Mouse (Mus musculus) kidney, adult 9 months (tissue): Measurements from ENCODE around the gene Clock.
A peak's percentile ranks its signal among the peaks of the same experiment; 100 is the strongest.

Experiments used
- DNase-seq: peaks from one replicate; pipeline ENCODE4 v3.0.0; 2022

Gene Clock

GRCm38 (mm10) chr5:76250948-76251347, 53.6 kb downstream of the Clock start:
- DNase-seq: no peak

DNA sequence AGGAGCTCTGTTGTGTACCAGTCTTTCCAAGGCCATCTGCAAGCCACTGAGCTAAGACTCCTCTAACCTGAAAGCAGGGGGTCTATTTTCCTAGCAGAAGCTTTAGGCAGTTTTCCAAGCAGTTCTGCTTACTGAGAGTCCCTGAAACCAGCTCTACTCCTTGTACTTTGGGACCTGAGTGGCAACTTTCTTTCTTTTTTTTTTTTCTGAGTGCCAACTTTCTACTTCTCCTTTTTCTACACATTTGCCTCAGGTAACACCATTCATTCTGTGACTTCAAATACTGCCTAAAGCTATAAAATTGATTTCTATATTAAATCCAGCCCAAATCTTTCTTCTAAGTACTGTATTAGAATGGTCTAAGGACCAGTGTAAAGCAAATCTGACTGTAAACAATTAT, 58.1 kb downstream of the Clock start:
- no peak for DNase-seq

GRCm38 (mm10) chr5:76245419-76245818, 59.2 kb downstream of the Clock start:
- no peak for DNase-seq

DNA sequence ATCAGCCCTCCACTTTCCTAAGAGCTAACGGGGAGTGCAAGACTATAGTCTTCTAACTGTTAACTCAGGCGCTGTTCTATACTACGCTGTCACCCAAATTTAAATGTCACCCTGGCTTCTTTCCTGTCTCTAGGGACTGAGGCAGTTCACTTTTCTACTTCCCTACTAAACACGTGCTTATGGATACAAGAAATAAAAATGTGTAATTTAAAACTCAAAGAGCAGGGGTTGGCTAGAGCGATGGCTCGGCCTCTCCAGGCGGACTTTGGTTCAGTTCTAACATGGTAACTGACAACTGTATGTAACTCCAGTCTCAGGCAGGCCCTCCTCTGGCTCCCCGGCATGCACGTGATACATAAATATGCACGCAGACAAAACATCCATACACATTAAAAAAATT, 60.2 kb downstream of the Clock start:
- DNase-seq: no peak

GRCm38 (mm10) chr5:76243929-76244328, 60.7 kb downstream of the Clock start:
- DNase-seq: no peak

GRCm38 (mm10) chr5:76243274-76243673, 61.3 kb downstream of the Clock start:
- no peak for DNase-seq

DNA sequence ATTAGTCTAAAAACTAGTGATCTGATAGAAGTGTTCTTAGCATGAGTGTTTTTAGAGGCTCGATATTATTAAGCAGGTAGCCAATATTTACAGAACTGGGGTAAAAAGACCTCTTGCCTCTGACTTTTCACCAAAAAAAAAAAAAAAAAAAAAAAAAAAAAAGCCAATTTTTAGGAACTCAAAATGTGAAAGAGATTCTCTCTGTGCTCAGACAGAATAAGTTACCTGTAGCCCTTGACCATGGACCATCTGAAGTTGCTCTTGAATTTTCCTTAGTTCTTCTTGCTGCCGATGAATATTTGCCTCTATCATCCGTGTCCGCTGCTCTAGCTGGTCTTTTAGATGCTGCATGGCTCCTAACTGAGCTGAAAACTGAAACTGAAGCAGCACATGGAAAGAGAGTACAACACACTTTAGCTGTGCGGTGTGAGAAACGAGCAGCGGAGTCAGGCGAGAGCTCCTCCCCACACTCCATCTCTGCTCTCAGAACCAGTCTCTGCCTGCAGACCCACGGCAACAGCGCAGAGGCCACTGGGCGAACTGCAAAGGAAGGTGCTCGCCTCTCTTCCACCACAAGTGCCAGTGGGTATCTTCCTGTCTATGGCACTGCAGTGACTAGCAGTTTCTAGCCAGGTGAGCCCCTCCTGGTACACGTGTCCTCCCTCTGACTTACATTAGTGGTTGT, 73.3 kb downstream of the Clock start:
- no peak for DNase-seq

DNA sequence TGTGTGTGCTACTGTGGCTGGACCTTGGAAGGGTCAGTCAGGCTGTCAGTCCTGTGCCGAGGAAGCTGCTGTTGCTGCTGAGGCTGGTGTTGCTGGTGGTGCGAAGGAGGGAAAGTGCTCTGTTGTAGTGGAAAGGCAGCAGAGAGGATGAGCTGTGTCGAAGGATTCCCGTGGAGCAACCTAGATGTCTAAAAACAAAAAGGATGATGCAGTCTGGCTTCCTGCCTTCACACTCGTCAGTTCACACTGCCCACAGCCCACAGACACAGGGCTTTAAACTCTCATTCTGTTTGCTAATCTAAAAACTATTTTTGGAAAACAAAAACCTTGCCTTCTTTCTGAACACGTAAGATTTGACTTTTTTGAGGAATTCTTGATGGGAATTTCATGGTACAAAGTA, 87.9 kb downstream of the Clock start:
- no peak for DNase-seq

DNA sequence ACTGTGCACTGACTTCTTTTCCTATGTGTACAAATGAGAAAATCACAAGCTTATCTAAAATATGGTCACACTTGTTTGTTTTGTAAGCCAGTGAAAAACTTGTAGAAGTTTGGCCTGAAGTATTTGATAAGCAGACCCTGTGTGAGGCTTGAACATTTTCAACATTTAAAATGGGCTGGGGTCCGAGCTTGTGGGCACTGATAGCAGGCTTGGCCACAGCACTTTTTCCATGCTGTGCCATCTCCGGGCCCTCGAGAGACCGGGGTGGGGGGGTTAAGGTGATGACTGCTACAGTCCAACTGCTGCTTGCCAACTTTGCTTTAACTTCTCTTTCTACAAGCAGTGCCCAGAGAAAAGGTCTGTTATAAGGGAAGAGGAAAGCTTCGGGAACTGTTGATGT, 96.5 kb downstream of the Clock start:
- DNase-seq: no peak

- no peak for DNase-seq
Measured at GRCm38 (mm10) chr5:76205886-76206285, 98.7 kb downstream of the Clock start.

GRCm38 (mm10) chr5:76203171-76203570, 101.4 kb downstream of the Clock start:
- no peak for DNase-seq

- no peak for DNase-seq
Measured at GRCm38 (mm10) chr5:76199346-76199745, 105.2 kb downstream of the Clock start.

GRCm38 (mm10) chr5:76194377-76194945, 110.1 kb downstream of the Clock start:
- DNase-seq: no peak

DNA sequence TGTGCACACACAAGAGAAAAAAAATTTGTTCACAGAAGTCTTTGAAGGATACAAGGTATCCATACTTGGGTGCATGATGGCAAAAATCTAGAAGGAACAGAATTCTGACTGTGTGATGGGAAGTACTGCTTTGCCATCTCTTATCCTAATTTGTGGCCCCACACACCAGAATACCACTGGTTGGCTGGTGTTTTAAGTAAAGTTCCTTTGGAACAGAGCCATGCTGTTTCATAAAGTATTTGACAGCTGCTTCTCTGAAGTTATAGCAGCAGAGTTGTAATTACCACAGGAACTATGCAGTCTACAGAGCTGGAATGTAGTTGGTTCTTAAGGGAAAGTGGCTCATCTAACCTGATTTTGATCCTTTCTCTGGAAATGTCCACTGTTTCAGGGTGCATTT, 111.5 kb downstream of the Clock start:
- DNase-seq: no peak

GRCm38 (mm10) chr5:76190609-76191008, 114.0 kb downstream of the Clock start:
- DNase-seq: no peak

- no peak for DNase-seq
Measured at GRCm38 (mm10) chr5:76187885-76188284, 116.7 kb downstream of the Clock start.

DNA sequence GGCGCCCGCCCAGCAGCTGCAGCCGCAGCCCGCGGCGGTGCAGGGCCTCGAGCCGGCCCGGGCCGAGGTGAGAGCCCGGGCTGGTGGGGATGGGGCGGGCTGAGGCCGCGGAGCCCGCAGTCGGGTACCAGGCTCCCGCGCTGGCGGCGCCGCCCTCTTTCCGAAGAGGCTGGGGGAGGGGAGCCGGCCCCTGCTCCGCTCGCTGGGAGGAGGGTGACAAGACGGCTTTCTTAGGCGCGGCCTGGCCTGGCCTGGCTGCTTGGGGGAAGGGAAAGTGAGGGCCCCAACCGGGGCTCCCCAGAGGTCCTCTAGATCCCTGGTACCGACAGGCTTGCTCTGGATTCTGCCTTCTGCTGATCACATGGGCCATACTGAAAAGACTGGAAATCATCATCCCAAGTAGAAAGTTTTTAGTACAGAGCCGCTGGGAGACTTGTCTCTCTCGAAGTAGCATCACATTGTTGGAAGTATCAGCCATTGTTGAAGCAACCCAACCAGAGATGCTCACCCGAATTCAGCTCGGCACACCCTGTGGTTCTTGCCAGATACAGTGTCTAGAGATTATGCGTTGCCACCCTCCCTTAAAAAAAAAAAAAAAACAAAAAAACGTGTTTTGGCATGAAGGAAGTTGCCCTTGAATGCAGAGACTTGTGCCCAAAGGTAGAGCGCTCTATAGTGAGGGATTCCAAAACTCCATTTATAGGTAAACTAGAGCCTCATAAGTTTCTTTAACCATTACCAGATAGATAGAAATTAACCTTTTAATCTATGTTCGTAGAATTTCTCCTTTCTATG, 120.1 kb downstream of the Clock start:
- peak; percentile 51 for DNase-seq

DNA sequence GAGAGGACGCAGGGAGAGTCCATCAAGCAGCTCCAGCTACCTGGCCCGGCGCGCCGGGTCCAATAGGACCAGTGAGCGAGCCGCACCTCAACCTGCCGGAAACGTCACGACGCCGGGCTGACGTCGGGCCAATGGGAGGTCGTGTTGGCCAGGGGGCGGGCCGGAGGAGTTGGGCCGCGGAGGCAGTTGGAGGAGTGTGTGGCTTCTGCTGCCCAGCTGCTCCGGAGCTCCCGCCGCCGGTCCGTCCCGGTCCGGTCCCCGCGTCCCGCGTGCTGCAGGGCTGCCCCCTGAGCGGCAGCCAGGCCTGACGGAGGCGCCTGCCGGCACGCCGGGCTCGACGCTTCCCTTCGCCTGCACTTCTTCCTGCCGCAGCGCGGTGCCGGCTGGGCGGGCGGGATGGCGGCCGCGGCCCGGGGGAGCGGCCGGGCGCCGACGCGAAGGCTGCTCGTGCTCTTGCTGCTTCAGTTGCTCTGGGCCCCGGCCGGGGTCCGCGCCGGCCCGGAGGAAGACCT, 120.8 kb downstream of the Clock start, which contains the start of gene Tmem165:
TSS of gene Tmem165 (plus strand) at position 131 of the 512 bp plus-strand sequence.
- peak; percentile 94 for DNase-seq

GRCm38 (mm10) chr5:76183043-76183749, 121.4 kb downstream of the Clock start:
- no peak for DNase-seq

DNA sequence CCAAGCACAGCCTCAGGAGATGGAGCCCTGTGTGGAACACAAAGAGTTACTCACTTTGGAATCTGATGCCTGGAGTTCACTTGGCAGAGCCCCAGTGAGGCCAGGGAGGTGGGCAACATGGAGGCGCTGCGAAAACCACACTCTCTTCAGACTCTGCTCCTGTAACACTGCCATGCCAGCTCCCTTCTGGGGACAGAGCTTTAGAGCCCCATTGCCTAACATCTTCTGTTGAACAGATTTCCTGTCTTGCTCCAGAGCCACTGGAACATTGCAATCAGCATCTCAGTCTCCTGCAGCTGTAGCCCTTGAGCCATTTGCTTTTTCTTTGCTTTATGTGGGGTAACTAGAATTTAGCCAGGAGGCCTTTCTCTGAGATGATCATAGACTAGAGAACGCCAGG, 122.3 kb downstream of the Clock start:
- DNase-seq: no peak

GRCm38 (mm10) chr5:76179791-76180190, 124.8 kb downstream of the Clock start:
- DNase-seq: no peak

GRCm38 (mm10) chr5:76179171-76179570, 125.4 kb downstream of the Clock start:
- no peak for DNase-seq

DNA sequence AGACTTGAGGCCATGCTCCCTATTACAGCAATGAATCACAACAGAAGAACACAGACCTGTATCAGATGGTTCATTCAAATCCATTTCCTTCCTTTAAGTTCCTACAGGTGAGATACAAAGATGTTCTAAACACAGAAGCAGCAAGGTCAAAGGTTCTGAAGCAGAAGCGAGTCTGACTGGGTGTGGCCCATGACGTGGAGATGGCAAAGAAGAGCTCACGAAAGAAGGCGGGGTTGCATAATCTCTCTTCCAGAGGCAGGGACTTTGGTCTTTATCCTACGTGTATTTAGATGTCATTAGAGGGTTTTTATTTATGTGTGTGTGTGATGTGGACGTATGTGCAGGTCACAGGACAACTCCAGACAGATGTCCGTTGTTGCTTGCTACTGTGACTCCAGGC, 126.9 kb downstream of the Clock start:
- no peak for DNase-seq
